Mouse (Mus musculus): Measurements from ENCODE around the gene Trio.

- TF ChIP-seq CTCF (IDR thresholded peaks at IDR 0.05; ENCODE audit: low read depth, low read length) (no peak), POLR2A (IDR thresholded peaks at IDR 0.05; ENCODE audit: borderline replicate concordance, low read depth, low read length) (no peak)
Observed at GRCm38 (mm10) chr15:27808596-27809276, 216.9 kb downstream of the Trio start.
